Mouse (Mus musculus) hindbrain, embryonic 11.5 days (tissue): ENCODE data around the gene Ccdc182. TPM values are rescaled to one million over a fixed set of nuclear protein-coding genes. Genes with fewer than 3 reads are reported as not detected.
A peak's percentile ranks its signal among the peaks of the same experiment; 100 is the strongest.

Experiments
- ATAC-seq: fragments of 200-750 bp; cut with Nextera tagmentation; 2 replicates; pipeline ENCODE4 v1.8.0; 2017; ENCODE audit warnings: mild to moderate bottlenecking, moderate TSS enrichment, moderate library complexity; ENCODE audit not compliant: low FRiP score
- DNase-seq: peaks from one replicate; pipeline ENCODE4 v3.0.0-alpha.2; 2015; ENCODE audit warnings: low spot score
- H3K27ac ChIP-seq: fragments of 300-500 bp; sonication (generic); 2 replicates; pipeline ENCODE4 v1.5.1; 2014; ENCODE audit warnings: mild to moderate bottlenecking, low read depth, low read length
- H3K27me3 ChIP-seq: fragments of 300-500 bp; sonication (generic); 2 replicates; pipeline ENCODE4 v1.6.1; 2014; ENCODE audit warnings: mild to moderate bottlenecking, low read length, moderate library complexity, mixed read lengths; ENCODE audit not compliant: control insufficient read depth, insufficient read depth
- H3K36me3 ChIP-seq: fragments of 300-500 bp; sonication (generic); 2 replicates; pipeline ENCODE4 v1.6.1; 2014; ENCODE audit warnings: mild to moderate bottlenecking, low read length, moderate library complexity, mixed read lengths; ENCODE audit not compliant: control insufficient read depth, insufficient read depth
- H3K4me1 ChIP-seq: fragments of 300-500 bp; sonication (generic); replicated peaks from 2 replicates; pipeline ENCODE4 v1.6.1; 2014; ENCODE audit warnings: low read length, mixed read lengths; ENCODE audit not compliant: control insufficient read depth, insufficient read depth
- H3K4me2 ChIP-seq: fragments of 300-500 bp; sonication (generic); replicated peaks from 2 replicates; pipeline ENCODE4 v1.6.1; 2014; ENCODE audit warnings: mild to moderate bottlenecking, low read depth, low read length
- H3K4me3 ChIP-seq: fragments of 300-500 bp; sonication (generic); 2 replicates; pipeline ENCODE4 v1.5.1; 2014; ENCODE audit warnings: low read depth, low read length
- H3K9ac ChIP-seq: fragments of 300-500 bp; sonication (generic); 2 replicates; pipeline ENCODE4 v1.6.1; 2014; ENCODE audit warnings: low read depth, low read length
- H3K9me3 ChIP-seq: fragments of 300-500 bp; sonication (generic); 2 replicates; pipeline ENCODE4 v1.6.1; 2016; ENCODE audit warnings: low read length; ENCODE audit not compliant: control insufficient read depth
- WGBS: fragments of 180-500 bp; shearing (Covaris S2); extraction: QIAGEN DNeasy Blood & Tissue Kit; methylation state at CpG from one replicate; pipeline ENCODE4 v1.1.7; 2014; 5-methylcytosine and 5-hydroxymethylcytosine counted together
- polyA plus RNA-seq: library from polyadenylated mRNA; unstranded; fragments of >200 nt; fragmentation: Nextera tagmentation; extraction: Ambion mirVana; gene quantifications from 2 replicates; pipeline ENCODE4 v1.2.1, GENCODE M21; 2014

Gene Ccdc182
- 9.8 and 10.0 TPM in 2 replicates for polyA plus RNA-seq

DNA sequence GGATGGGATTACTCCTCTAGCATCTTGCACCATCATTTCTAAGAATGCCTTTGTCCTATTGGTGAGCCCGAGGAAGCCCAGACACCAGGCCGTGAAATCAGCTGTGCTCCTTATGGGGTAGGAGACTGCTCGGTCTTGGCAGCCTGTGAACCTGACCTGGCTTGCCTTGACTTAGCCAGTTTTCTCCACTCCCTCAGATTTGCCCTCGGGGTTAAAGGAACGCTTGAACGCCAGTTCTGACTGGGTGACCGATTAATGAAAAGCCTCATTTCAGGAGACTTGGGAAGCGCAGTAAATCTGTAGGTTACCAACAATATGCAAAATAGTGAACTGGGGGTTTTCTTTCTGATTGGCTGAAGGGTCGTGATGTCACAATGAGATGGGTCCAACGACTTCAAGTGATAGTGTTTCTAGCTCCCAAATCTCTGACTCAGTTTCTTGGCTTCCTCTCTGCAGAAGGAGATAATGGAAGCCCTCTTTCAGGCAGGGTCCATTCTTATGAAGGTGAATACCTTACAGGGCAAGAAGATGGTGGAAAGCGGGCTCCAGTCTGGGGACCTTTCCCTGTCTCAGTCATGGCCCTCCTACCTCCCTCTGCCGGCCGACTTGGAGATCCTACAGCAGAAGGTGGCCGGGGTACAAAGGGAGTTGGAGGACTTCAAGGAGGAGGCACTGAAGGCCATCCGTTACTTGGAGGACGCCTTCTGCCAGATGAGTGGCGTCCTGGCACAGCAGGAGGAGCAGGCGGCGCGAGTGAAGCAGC is at the start of gene Ccdc182:
Ccdc182 (plus strand) TSS at position 428 of the 763 bp plus-strand sequence.
- H3K27ac ChIP-seq, result peak within 1 kb of the TSS; percentile 80
- WGBS, result 28% methylated on average over 20 of the region's 20 CpGs
- H3K9me3 ChIP-seq, result no peaks in the 10 kb centered on the region
- DNase-seq (peak; percentile 57), ATAC-seq (peak; percentile 28; the same call in 1 of the 2 replicates)
- H3K4me1 ChIP-seq, result peaks cover 8% of the 10 kb centered on the region
- no peaks in the 10 kb centered on the region; the same call in 1 of the 2 replicates for H3K27me3 ChIP-seq
- H3K9ac ChIP-seq, result peak within 1 kb of the TSS; percentile 60
- H3K36me3 ChIP-seq, result no peaks in the 10 kb centered on the region
- peak within 1 kb of the TSS; percentile 30 for H3K4me3 ChIP-seq
- H3K4me2 ChIP-seq, result peak within 1 kb of the TSS; percentile 38

DNA sequence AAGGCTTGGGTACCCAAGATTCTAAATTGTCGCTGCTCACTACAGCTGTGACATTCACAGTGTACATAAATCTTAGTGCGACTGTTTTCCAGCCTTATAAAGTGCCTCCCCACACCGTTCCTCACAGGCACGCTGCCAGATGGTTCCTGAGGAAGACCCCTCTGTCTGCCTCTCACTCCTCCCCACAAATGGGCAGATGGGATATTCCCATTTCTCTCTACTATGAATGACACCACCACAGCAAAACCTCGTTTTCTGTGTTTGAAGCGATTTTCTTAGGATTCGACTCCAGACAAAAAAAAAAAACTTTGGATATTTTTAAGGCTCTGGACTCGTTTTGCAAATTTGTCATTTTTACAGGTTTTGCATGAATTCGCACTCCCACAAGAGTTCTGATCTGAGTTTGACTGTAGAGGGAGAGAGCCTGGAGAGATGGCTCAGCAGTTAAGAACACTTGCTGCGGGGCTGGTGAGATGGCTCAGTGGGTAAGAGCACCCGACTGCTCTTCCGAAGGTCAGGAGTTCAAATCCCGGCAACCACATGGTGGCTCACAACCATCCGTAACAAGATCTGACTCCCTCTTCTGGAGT is 48.2 kb upstream of the Ccdc182 start:
- Histone ChIP-seq H3K36me3 (no peaks in the 10 kb centered on the region), H3K4me3 (no peak overlapping the region), H3K27ac (no peak overlapping the region), H3K27me3 (no peaks in the 10 kb centered on the region), H3K4me2 (no peak overlapping the region), H3K4me1 (peaks cover 13% of the 10 kb centered on the region), H3K9me3 (no peaks in the 10 kb centered on the region), H3K9ac (no peak overlapping the region)
- WGBS, result 85% methylated on average over 14 of the region's 14 CpGs
- DNase-seq (no peak), ATAC-seq (no peak)

DNA sequence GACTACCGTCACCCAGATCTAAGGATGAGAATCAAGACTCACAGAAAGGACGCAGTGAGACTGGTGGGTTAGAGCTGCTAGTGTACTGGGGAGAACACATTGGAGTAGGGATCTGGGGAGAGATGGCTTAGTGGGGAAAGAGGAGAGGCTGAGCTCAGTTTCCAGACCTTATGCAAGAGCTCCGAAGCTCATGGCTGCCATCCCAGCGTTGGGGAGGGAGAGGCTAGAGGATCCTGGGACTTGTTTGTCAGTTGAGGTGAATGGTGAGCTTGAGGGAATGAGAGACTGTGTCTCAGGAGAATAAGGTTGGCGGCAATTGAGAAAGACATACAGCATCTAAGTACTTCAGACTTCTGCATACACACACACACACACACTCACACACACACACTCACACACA is 45.2 kb upstream of the Ccdc182 start:
- Histone ChIP-seq H3K36me3 (no peaks in the 10 kb centered on the region), H3K9me3 (no peaks in the 10 kb centered on the region), H3K4me3 (no peak overlapping the region), H3K27me3 (no peaks in the 10 kb centered on the region), H3K4me1 (peaks cover 15% of the 10 kb centered on the region), H3K27ac (peak overlapping the region; percentile 72), H3K9ac (peak overlapping the region; percentile 40; the same call in 1 of the 2 replicates), H3K4me2 (no peak overlapping the region)
- ATAC-seq, result no peak
- DNase-seq, result no peak
- WGBS, result 44% methylated on average over 5 of the region's 5 CpGs

GRCm38 (mm10) chr11:88250568-88250967 is 43.3 kb upstream of the Ccdc182 start:
- WGBS, result 95% methylated on average over 3 of the region's 3 CpGs
- H3K9me3 ChIP-seq, result no peaks in the 10 kb centered on the region
- H3K4me1 ChIP-seq, result peaks cover 18% of the 10 kb centered on the region
- no peak overlapping the region for H3K9ac ChIP-seq
- ATAC-seq (no peak), DNase-seq (no peak)
- H3K4me2 ChIP-seq, result no peak overlapping the region
- no peak overlapping the region for H3K27ac ChIP-seq
- no peak overlapping the region for H3K4me3 ChIP-seq
- no peaks in the 10 kb centered on the region for H3K27me3 ChIP-seq
- H3K36me3 ChIP-seq, result no peaks in the 10 kb centered on the region

- ATAC-seq (no peak), DNase-seq (no peak)
- no peak overlapping the region for H3K4me3 ChIP-seq
- no peaks in the 10 kb centered on the region for H3K9me3 ChIP-seq
- H3K36me3 ChIP-seq, result no peaks in the 10 kb centered on the region
- H3K27ac ChIP-seq, result no peak overlapping the region
- WGBS, result 70% methylated on average over 7 of the region's 7 CpGs
- H3K9ac ChIP-seq, result no peak overlapping the region
- no peak overlapping the region for H3K4me2 ChIP-seq
- H3K4me1 ChIP-seq, result peaks cover 18% of the 10 kb centered on the region
- no peaks in the 10 kb centered on the region for H3K27me3 ChIP-seq
Measured at GRCm38 (mm10) chr11:88251295-88251694, 42.6 kb upstream of the Ccdc182 start.

GRCm38 (mm10) chr11:88251972-88252766 is 41.7 kb upstream of the Ccdc182 start:
- Histone ChIP-seq H3K9me3 (no peaks in the 10 kb centered on the region), H3K27ac (peak overlapping the region; percentile 94), H3K4me2 (no peak overlapping the region), H3K9ac (peak overlapping the region; percentile 38; the same call in 1 of the 2 replicates), H3K4me3 (no peak overlapping the region), H3K36me3 (no peaks in the 10 kb centered on the region), H3K4me1 (peaks cover 18% of the 10 kb centered on the region), H3K27me3 (no peaks in the 10 kb centered on the region)
- ATAC-seq (peak; percentile 86), DNase-seq (peak; percentile 94)
- 16% methylated on average over 22 of the region's 22 CpGs for WGBS

DNA sequence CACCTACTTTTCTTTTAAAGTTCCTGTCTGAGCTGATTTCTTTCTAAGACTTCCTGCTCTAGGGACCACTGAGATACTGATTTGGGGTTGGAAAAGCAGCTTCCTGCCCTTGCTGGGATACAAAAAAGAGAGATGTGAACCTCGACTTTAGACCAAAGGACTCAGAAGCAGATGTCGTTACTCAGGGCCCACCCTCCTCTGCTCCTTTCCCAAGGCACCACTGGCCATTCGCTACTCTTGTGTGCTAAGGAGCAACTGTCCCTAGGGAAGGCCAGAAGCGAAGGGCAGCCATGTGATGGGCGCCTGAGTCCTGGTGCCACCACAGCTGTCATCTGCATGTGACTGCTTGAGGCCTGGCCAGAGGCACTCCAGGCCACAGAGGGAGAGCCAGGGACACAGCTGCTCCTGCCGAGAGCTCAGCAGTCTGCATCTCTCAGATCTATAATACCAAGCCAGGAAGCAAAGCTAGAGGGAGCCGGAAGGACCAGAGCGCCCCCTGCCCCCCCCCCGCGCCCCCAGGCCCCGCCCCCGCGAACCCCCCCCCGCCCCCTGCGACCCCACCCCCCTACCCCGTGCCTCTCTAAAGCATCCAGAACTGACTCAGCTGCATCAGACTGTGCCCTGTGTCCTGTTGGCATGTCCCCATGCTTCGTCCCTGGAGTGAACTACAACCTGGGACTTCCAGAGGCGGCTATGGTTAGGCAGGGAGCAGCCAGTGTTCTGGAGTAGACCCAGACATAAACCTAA is 40.9 kb upstream of the Ccdc182 start:
- H3K4me3 ChIP-seq, result no peak overlapping the region
- peaks cover 18% of the 10 kb centered on the region for H3K4me1 ChIP-seq
- peak; percentile 75 for ATAC-seq
- H3K27me3 ChIP-seq, result no peaks in the 10 kb centered on the region
- peak overlapping the region; percentile 38 for H3K9ac ChIP-seq
- peak overlapping the region; percentile 94 for H3K27ac ChIP-seq
- no peaks in the 10 kb centered on the region for H3K9me3 ChIP-seq
- peak; percentile 71 for DNase-seq
- no peaks in the 10 kb centered on the region for H3K36me3 ChIP-seq
- 16% methylated on average over 10 of the region's 18 CpGs for WGBS
- peak overlapping the region; percentile 8; the same call in 1 of the 2 replicates for H3K4me2 ChIP-seq

DNA sequence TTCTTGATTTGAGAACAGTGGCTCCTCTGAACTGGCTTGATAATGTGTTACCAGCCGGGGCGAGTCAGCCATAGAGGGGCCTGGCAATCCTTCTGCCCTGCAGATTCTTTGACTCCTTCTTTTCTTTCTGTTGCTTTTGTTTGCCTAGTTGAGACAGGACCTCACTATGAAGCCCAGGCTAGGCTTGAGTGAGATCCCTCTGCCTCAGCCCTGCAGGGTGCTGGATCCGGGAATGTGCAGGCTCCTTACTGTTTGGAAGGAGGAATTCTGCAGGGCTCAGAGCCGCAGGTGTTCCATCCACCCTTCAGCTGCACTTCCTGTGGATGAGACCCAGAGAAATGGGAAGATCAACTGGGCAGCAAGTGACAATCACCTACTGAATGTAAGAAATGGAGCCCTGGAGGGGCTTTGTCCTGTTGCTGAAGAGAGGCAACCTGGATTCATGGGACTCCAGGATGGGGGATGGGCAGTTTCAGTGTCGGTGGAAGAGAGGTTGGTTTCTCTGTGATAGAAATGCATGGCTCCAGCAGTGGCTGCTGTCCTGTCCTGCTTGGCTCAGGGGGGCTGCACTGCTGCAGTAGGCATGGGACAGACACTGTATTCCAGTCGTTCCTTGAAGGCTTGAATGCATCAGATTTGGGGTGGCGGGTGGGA is 40.2 kb upstream of the Ccdc182 start:
- H3K4me1 ChIP-seq, result peaks cover 18% of the 10 kb centered on the region
- H3K27ac ChIP-seq, result peak overlapping the region; percentile 94
- no peaks in the 10 kb centered on the region for H3K27me3 ChIP-seq
- H3K4me3 ChIP-seq, result no peak overlapping the region
- ATAC-seq, result peak; percentile 25
- peak overlapping the region; percentile 8; the same call in 1 of the 2 replicates for H3K4me2 ChIP-seq
- H3K36me3 ChIP-seq, result peaks cover 3% of the 10 kb centered on the region
- DNase-seq, result peak; percentile 70
- H3K9me3 ChIP-seq, result no peaks in the 10 kb centered on the region
- peak overlapping the region; percentile 12 for H3K9ac ChIP-seq
- 21% methylated on average over 7 of the region's 7 CpGs for WGBS
